Mouse (Mus musculus): ENCODE results near the gene Tiam1.

- TF ChIP-seq CTCF (IDR thresholded peaks at IDR 0.05; ENCODE audit: borderline replicate concordance, extremely low read depth, insufficient read depth, insufficient read length) (no peak), POLR2A (IDR thresholded peaks at IDR 0.05; ENCODE audit: borderline replicate concordance, extremely low read depth, insufficient read depth, insufficient read length, poor library complexity, severe bottlenecking) (no peak)
These were observed 98.0 kb downstream of the Tiam1 start for GRCm38 (mm10) chr16:90045611-90046010.

All from brain, embryonic 14.5 days (tissue).